Mouse (Mus musculus) midbrain, embryonic 16.5 days (tissue): ENCODE measurements around the gene Reep3. TPM values are rescaled to one million over a fixed set of nuclear protein-coding genes. Genes with fewer than 3 reads are reported as not detected.

Experiments used
- ATAC-seq: fragments of 200-750 bp; cut with Nextera tagmentation; 2 replicates; pipeline ENCODE4 v1.8.0; 2017; ENCODE audit warnings: moderate TSS enrichment
- H3K27ac ChIP-seq: fragments of 300-500 bp; sonication (generic); 2 replicates; pipeline ENCODE4 v1.5.1; 2014; ENCODE audit warnings: mild to moderate bottlenecking, low read length, mixed read lengths
- H3K27me3 ChIP-seq: fragments of 300-500 bp; sonication (generic); 2 replicates; pipeline ENCODE4 v1.6.1; 2014; ENCODE audit warnings: low read depth, low read length, mixed read lengths; ENCODE audit not compliant: control insufficient read depth, insufficient read depth
- H3K36me3 ChIP-seq: fragments of 300-500 bp; sonication (generic); 2 replicates; pipeline ENCODE4 v1.6.1; 2014; ENCODE audit warnings: mild to moderate bottlenecking, low read length, moderate library complexity, mixed read lengths; ENCODE audit not compliant: control insufficient read depth, insufficient read depth
- H3K4me1 ChIP-seq: fragments of 300-500 bp; sonication (generic); 2 replicates; pipeline ENCODE4 v1.6.1; 2014; ENCODE audit warnings: mild to moderate bottlenecking, low read length, mixed read lengths; ENCODE audit not compliant: control insufficient read depth, insufficient read depth
- H3K4me2 ChIP-seq: fragments of 300-500 bp; sonication (generic); 2 replicates; pipeline ENCODE4 v1.6.1; 2014; ENCODE audit warnings: mild to moderate bottlenecking, low read length, mixed read lengths
- H3K4me3 ChIP-seq: fragments of 300-500 bp; sonication (generic); 2 replicates; pipeline ENCODE4 v1.5.1; 2014; ENCODE audit warnings: low read depth, mild to moderate bottlenecking, low read length, moderate library complexity, mixed read lengths
- H3K9ac ChIP-seq: fragments of 300-500 bp; sonication (generic); 2 replicates; pipeline ENCODE4 v1.6.1; 2014; ENCODE audit warnings: low read depth, low read length, mixed read lengths
- H3K9me3 ChIP-seq: fragments of 300-500 bp; sonication (generic); replicated peaks from 2 replicates; pipeline ENCODE4 v1.6.1; 2014; ENCODE audit warnings: mild to moderate bottlenecking, low read length, mixed read lengths; ENCODE audit not compliant: control insufficient read depth, poor library complexity, severe bottlenecking
- WGBS: fragments of 180-500 bp; shearing (Covaris S2); extraction: QIAGEN DNeasy Blood & Tissue Kit; methylation state at CpG from one replicate; pipeline ENCODE4 v1.1.7; 2014; 5-methylcytosine and 5-hydroxymethylcytosine counted together
- polyA plus RNA-seq: library from polyadenylated mRNA; unstranded; fragments of >200 nt; fragmentation: Nextera tagmentation; extraction: Ambion mirVana; gene quantifications from 2 replicates; pipeline ENCODE4 v1.2.1, GENCODE M21; 2015

Reep3 gene
- polyA plus RNA-seq, 1 experiment from 2014 or later, result 28.2 TPM

GRCm38 (mm10) chr10:67055867-67056856 is 40.6 kb downstream of the Reep3 start:
- Histone ChIP-seq H3K9ac (no peak overlapping the region), H3K4me2 (no peak overlapping the region), H3K27me3 (no peaks in the 10 kb centered on the region), H3K4me1 (peaks cover 11% of the 10 kb centered on the region), H3K36me3 (no peaks in the 10 kb centered on the region), H3K9me3 (no peaks in the 10 kb centered on the region), H3K27ac (peak overlapping the region; percentile 52), H3K4me3 (no peak overlapping the region)
- no peak for ATAC-seq
- 62% methylated on average over 17 of the region's 17 CpGs for WGBS

GRCm38 (mm10) chr10:67053475-67053874 is 43.3 kb downstream of the Reep3 start:
- 17% methylated on average over 9 of the region's 9 CpGs for WGBS
- Histone ChIP-seq H3K4me2 (no peak overlapping the region), H3K4me1 (peaks cover 13% of the 10 kb centered on the region), H3K27me3 (no peaks in the 10 kb centered on the region), H3K36me3 (no peaks in the 10 kb centered on the region), H3K27ac (no peak overlapping the region), H3K9me3 (no peaks in the 10 kb centered on the region), H3K9ac (no peak overlapping the region), H3K4me3 (no peak overlapping the region)
- ATAC-seq, result peak; percentile 68

GRCm38 (mm10) chr10:67052429-67052828 is 44.3 kb downstream of the Reep3 start:
- Histone ChIP-seq H3K9me3 (no peaks in the 10 kb centered on the region), H3K9ac (no peak overlapping the region), H3K36me3 (no peaks in the 10 kb centered on the region), H3K4me2 (no peak overlapping the region), H3K4me3 (no peak overlapping the region), H3K27me3 (no peaks in the 10 kb centered on the region), H3K27ac (peak overlapping the region; percentile 36), H3K4me1 (peaks cover 13% of the 10 kb centered on the region)
- no peak for ATAC-seq
- 80% methylated on average over 9 of the region's 9 CpGs for WGBS

- 86% methylated on average over 5 of the region's 5 CpGs for WGBS
- no peaks in the 10 kb centered on the region for H3K36me3 ChIP-seq
- H3K4me1 ChIP-seq, result peaks cover 13% of the 10 kb centered on the region
- no peak overlapping the region for H3K4me3 ChIP-seq
- no peaks in the 10 kb centered on the region for H3K27me3 ChIP-seq
- no peak for ATAC-seq
- H3K4me2 ChIP-seq, result no peak overlapping the region
- H3K27ac ChIP-seq, result no peak overlapping the region
- H3K9me3 ChIP-seq, result no peaks in the 10 kb centered on the region
- H3K9ac ChIP-seq, result no peak overlapping the region
Observed at GRCm38 (mm10) chr10:67051466-67051865, 45.3 kb downstream of the Reep3 start.

- Histone ChIP-seq H3K27ac (no peak overlapping the region; the same call in 1 of the 2 replicates), H3K9ac (no peak overlapping the region)
- no peak for ATAC-seq
Observed at GRCm38 (mm10) chr10:67050766-67051165, 46.0 kb downstream of the Reep3 start.

GRCm38 (mm10) chr10:67049621-67050020 is 47.1 kb downstream of the Reep3 start:
- Histone ChIP-seq H3K4me3 (no peak overlapping the region), H3K27me3 (no peaks in the 10 kb centered on the region), H3K27ac (no peak overlapping the region), H3K4me1 (peaks cover 21% of the 10 kb centered on the region), H3K4me2 (no peak overlapping the region), H3K9ac (no peak overlapping the region), H3K36me3 (no peaks in the 10 kb centered on the region), H3K9me3 (no peaks in the 10 kb centered on the region)
- ATAC-seq, result no peak
- WGBS, result 87% methylated on average over 7 of the region's 7 CpGs

More at GRCm38 (mm10) chr10:67050766-67051165, 46.0 kb downstream of the Reep3 start:
- Histone ChIP-seq H3K27me3 (no peaks in the 10 kb centered on the region), H3K36me3 (no peaks in the 10 kb centered on the region), H3K4me2 (no peak overlapping the region), H3K4me3 (no peak overlapping the region), H3K9me3 (no peaks in the 10 kb centered on the region), H3K4me1 (peaks cover 15% of the 10 kb centered on the region)
- 45% methylated on average over 6 of the region's 7 CpGs for WGBS

- H3K4me3 ChIP-seq, result no peak overlapping the region
- 93% methylated on average over 13 of the region's 13 CpGs for WGBS
- H3K27me3 ChIP-seq, result no peaks in the 10 kb centered on the region
- H3K4me2 ChIP-seq, result no peak overlapping the region
- H3K9ac ChIP-seq, result no peak overlapping the region
- H3K9me3 ChIP-seq, result no peaks in the 10 kb centered on the region
- no peak overlapping the region for H3K27ac ChIP-seq
- no peak for ATAC-seq
- no peaks in the 10 kb centered on the region for H3K36me3 ChIP-seq
- H3K4me1 ChIP-seq, result peaks cover 21% of the 10 kb centered on the region
Observed at GRCm38 (mm10) chr10:67048871-67049615, 47.7 kb downstream of the Reep3 start.

GRCm38 (mm10) chr10:67047712-67048645 is 48.8 kb downstream of the Reep3 start:
- H3K9ac ChIP-seq, result no peak overlapping the region
- no peaks in the 10 kb centered on the region for H3K9me3 ChIP-seq
- 82% methylated on average over 18 of the region's 18 CpGs for WGBS
- ATAC-seq, result no peak
- peaks cover 17% of the 10 kb centered on the region for H3K4me1 ChIP-seq
- no peaks in the 10 kb centered on the region for H3K27me3 ChIP-seq
- no peak overlapping the region for H3K4me2 ChIP-seq
- no peaks in the 10 kb centered on the region for H3K36me3 ChIP-seq
- H3K27ac ChIP-seq, result no peak overlapping the region
- no peak overlapping the region for H3K4me3 ChIP-seq
